Mouse (Mus musculus): Measurements from ENCODE around the gene Krtap16-1.

The Krtap16-1 gene

GRCm38 (mm10) chr11:99964213-99964612, 22.2 kb downstream of the Krtap16-1 start:
- DNase-seq (ENCODE audit: low read depth, low spot score): peak; percentile 66

GRCm38 (mm10) chr11:99948175-99948574, 38.2 kb downstream of the Krtap16-1 start, which contains the start of gene Krtap9-5:
Gene Krtap9-5 (plus strand): TSS chr11:99948475.
- no peak for DNase-seq (ENCODE audit: low read depth, low spot score)

- peak; percentile 81 for DNase-seq (ENCODE audit: low read depth, low spot score)
Observed at GRCm38 (mm10) chr11:99937751-99938264, 48.6 kb downstream of the Krtap16-1 start.

- no peak for DNase-seq (ENCODE audit: low read depth, low spot score)
Observed at GRCm38 (mm10) chr11:99935991-99936390, 50.4 kb downstream of the Krtap16-1 start, which contains the start of gene Krtap31-2. Gene Krtap31-2 (plus strand): TSS chr11:99936291.
